Mouse (Mus musculus) kidney, postnatal 0 days (tissue): ENCODE data around the gene Ift20. TPM values are rescaled to one million over a fixed set of nuclear protein-coding genes. Genes with fewer than 3 reads are reported as not detected.
"Not testable (repeated sequence)": the region's sequence is repeated elsewhere in the genome, so short reads cannot be mapped to it uniquely, and the experiment has no call there.

Source experiments
- ATAC-seq: fragments of 200-750 bp; cut with Nextera tagmentation; replicated peaks from 2 replicates; pipeline ENCODE4 v1.8.0; 2017; ENCODE audit warnings: low read depth, moderate number of reproducible peaks, moderate TSS enrichment, moderate library complexity; ENCODE audit not compliant: low FRiP score
- DNase-seq: peaks from one replicate; pipeline ENCODE4 v3.0.0-alpha.2; 2016; ENCODE audit warnings: low spot score
- H3K27ac ChIP-seq: fragments of 300-500 bp; sonication (generic); 2 replicates; pipeline ENCODE4 v1.5.1; 2014; ENCODE audit warnings: mild to moderate bottlenecking
- H3K27me3 ChIP-seq: fragments of 300-500 bp; sonication (generic); 2 replicates; pipeline ENCODE4 v1.6.1; 2014; ENCODE audit warnings: low read length, mixed read lengths; ENCODE audit not compliant: insufficient read depth
- H3K36me3 ChIP-seq: fragments of 300-500 bp; sonication (generic); 2 replicates; pipeline ENCODE4 v1.6.1; 2014; ENCODE audit warnings: low read length, mixed read lengths; ENCODE audit not compliant: insufficient read depth
- H3K4me1 ChIP-seq: fragments of 300-500 bp; sonication (generic); replicated peaks from 2 replicates; pipeline ENCODE4 v1.6.1; 2014; ENCODE audit warnings: antibody characterized with exemption, low read length, mixed read lengths; ENCODE audit not compliant: insufficient read depth
- H3K4me2 ChIP-seq: fragments of 300-500 bp; sonication (generic); 2 replicates; pipeline ENCODE4 v1.6.1; 2014; ENCODE audit warnings: mild to moderate bottlenecking, low read length, moderate library complexity, mixed read lengths
- H3K4me3 ChIP-seq: fragments of 300-500 bp; sonication (generic); replicated peaks from 2 replicates; pipeline ENCODE4 v1.5.1; 2014; ENCODE audit warnings: low read depth, low read length
- H3K9ac ChIP-seq: fragments of 300-500 bp; sonication (generic); 2 replicates; pipeline ENCODE4 v1.6.1; 2014; ENCODE audit warnings: low read depth, low read length
- H3K9me3 ChIP-seq: fragments of 300-500 bp; sonication (generic); replicated peaks from 2 replicates; pipeline ENCODE4 v1.6.1; 2016; ENCODE audit warnings: low read length, inconsistent platforms, mixed read lengths
- CTCF ChIP-seq: IDR thresholded peaks from 2 replicates; pipeline ENCODE4 v1.5.1; 2016; ENCODE audit warnings: antibody characterized with exemption, low read depth, mild to moderate bottlenecking, moderate library complexity
- WGBS: fragments of 180-500 bp; shearing (Covaris S2); extraction: QIAGEN DNeasy Blood & Tissue Kit; methylation state at CpG from one replicate; pipeline ENCODE4 v1.1.7; 2014; 5-methylcytosine and 5-hydroxymethylcytosine counted together
- polyA plus RNA-seq: library from polyadenylated mRNA; unstranded; fragments of >200 nt; fragmentation: Nextera tagmentation; extraction: Ambion mirVana; gene quantifications from 2 replicates; pipeline ENCODE4 v1.2.1, GENCODE M21; 2015

Ift20 gene
- polyA plus RNA-seq, 1 experiment from 2014 or later, result 185 TPM

GRCm38 (mm10) chr11:78528714-78529113 lies 7.4 kb upstream of the Ift20 start:
- WGBS, result 46% methylated on average over 9 of the region's 9 CpGs
- ATAC-seq (peak; percentile 70), DNase-seq (peak; percentile 73)
- no peaks in the 10 kb centered on the region for H3K9me3 ChIP-seq
- no peak overlapping the region for H3K4me2 ChIP-seq
- peaks cover 8% of the 10 kb centered on the region; the same call in 1 of the 2 replicates for H3K4me1 ChIP-seq
- no peak for TF ChIP-seq CTCF
- H3K36me3 ChIP-seq, result peaks cover 50% of the 10 kb centered on the region
- no peak overlapping the region for H3K4me3 ChIP-seq
- no peaks in the 10 kb centered on the region for H3K27me3 ChIP-seq
- 0 out of 2 replicates have a peak overlapping the region, but pooled peaks have one; percentile 21 for H3K27ac ChIP-seq
- no peak overlapping the region for H3K9ac ChIP-seq

GRCm38 (mm10) chr11:78530001-78530400 lies 6.2 kb upstream of the Ift20 start:
- no peaks in the 10 kb centered on the region for H3K9me3 ChIP-seq
- no peak overlapping the region for H3K4me3 ChIP-seq
- H3K4me2 ChIP-seq, result no peak overlapping the region
- H3K36me3 ChIP-seq, result peaks cover 38% of the 10 kb centered on the region
- no peak overlapping the region for H3K9ac ChIP-seq
- WGBS, result 76% methylated on average over 12 of the region's 12 CpGs
- H3K27ac ChIP-seq, result peak overlapping the region; percentile 67; the same call in 1 of the 2 replicates
- DNase-seq (no peak), ATAC-seq (no peak)
- peaks cover 14% of the 10 kb centered on the region; the same call in 1 of the 2 replicates for H3K4me1 ChIP-seq
- H3K27me3 ChIP-seq, result no peaks in the 10 kb centered on the region
- no peak for TF ChIP-seq CTCF

- peaks cover 34% of the 10 kb centered on the region for H3K36me3 ChIP-seq
- TF ChIP-seq CTCF, result no peak
- H3K4me3 ChIP-seq, result no peak overlapping the region
- ATAC-seq, result no peak
- 54% methylated on average over 6 of the region's 6 CpGs for WGBS
- no peaks in the 10 kb centered on the region for H3K9me3 ChIP-seq
- H3K4me2 ChIP-seq, result peak overlapping the region; percentile 2; the same call in 1 of the 2 replicates
- no peaks in the 10 kb centered on the region for H3K27me3 ChIP-seq
- peak; percentile 47 for DNase-seq
- no peak overlapping the region; the same call in 1 of the 2 replicates for H3K9ac ChIP-seq
- H3K4me1 ChIP-seq, result peaks cover 15% of the 10 kb centered on the region; the same call in 1 of the 2 replicates
- peak overlapping the region; percentile 67 for H3K27ac ChIP-seq
Measured at GRCm38 (mm10) chr11:78531046-78531445, 5.1 kb upstream of the Ift20 start.

GRCm38 (mm10) chr11:78531515-78531914 lies 4.6 kb upstream of the Ift20 start:
- H3K4me2 ChIP-seq, result peak overlapping the region; percentile 2; the same call in 1 of the 2 replicates
- peaks cover 15% of the 10 kb centered on the region; the same call in 1 of the 2 replicates for H3K4me1 ChIP-seq
- H3K9ac ChIP-seq, ATAC-seq, H3K27me3 ChIP-seq, DNase-seq, H3K4me3 ChIP-seq, H3K9me3 ChIP-seq: not testable (repeated sequence)
- H3K27ac ChIP-seq, result peak overlapping the region; percentile 67
- WGBS, result 90% methylated on average over 10 of the region's 10 CpGs
- H3K36me3 ChIP-seq, result peaks cover 29% of the 10 kb centered on the region

- 75% methylated on average over 4 of the region's 4 CpGs for WGBS
- H3K9ac ChIP-seq, result no peak overlapping the region
- no peak overlapping the region for H3K27ac ChIP-seq
Measured at GRCm38 (mm10) chr11:78534516-78534915, 1.6 kb upstream of the Ift20 start.

GRCm38 (mm10) chr11:78535376-78536079 lies 633 bp upstream of the Ift20 start:
- Histone ChIP-seq H3K36me3 (0 out of 2 replicates have a peak, but pooled peaks cover 3% of the 10 kb centered on the region), H3K27me3 (no peaks in the 10 kb centered on the region), H3K9me3 (no peaks in the 10 kb centered on the region), H3K4me2 (peak overlapping the region; percentile 68), H3K4me1 (peaks cover 15% of the 10 kb centered on the region), H3K4me3 (peak overlapping the region; percentile 68), H3K27ac (peak overlapping the region; percentile 89), H3K9ac (peak overlapping the region; percentile 84)
- WGBS, result under 1% methylated on average over 23 of the region's 23 CpGs
- no peak for TF ChIP-seq CTCF
- ATAC-seq, result no peak
- DNase-seq, result peak; percentile 89

More at GRCm38 (mm10) chr11:78534516-78534915, 1.6 kb upstream of the Ift20 start:
- Histone ChIP-seq H3K9me3 (no peaks in the 10 kb centered on the region), H3K4me2 (peak overlapping the region; percentile 68), H3K27me3 (no peaks in the 10 kb centered on the region), H3K36me3 (peaks cover 6% of the 10 kb centered on the region; the same call in 1 of the 2 replicates), H3K4me3 (peak overlapping the region; percentile 68), H3K4me1 (peaks cover 19% of the 10 kb centered on the region)
- TF ChIP-seq CTCF, result peak; percentile 33; the same call in 1 of the 2 replicates
- DNase-seq, result no peak
- ATAC-seq, result no peak
